10 mouse cellular contexts compared by ENCODE assay signal in the genomic region with DNA sequence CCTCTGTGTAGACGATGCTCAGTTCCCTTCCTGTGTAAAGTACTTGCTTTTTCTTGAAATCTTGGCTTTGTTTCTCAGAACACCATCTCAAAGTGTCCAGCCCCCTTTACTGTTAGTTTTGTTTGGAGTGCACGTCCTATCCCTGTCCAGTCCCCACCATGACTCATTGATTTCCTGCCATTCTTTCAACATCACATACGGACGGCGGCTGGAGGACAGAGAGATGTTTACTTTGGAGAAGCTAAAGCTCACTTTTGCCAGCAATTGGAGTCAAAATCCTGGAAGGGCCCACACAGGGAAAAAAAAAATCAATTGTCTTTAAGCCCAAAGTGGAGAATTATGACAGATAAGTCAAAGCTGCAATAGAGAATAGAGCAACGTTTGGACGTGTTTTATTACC. TPM values are rescaled to one million over a fixed set of nuclear protein-coding genes. Genes with fewer than 3 reads are reported as not detected.
DNase-seq lines count a peak whose midpoint lies in the region; ATAC-seq and TF ChIP-seq lines count a peak whose summit lies in the region.
"Had no signal": no experiment of that assay in that cellular context is flagged by ENCODE, and none has a peak within 500 bp of the region (broad histone marks: within the 10 kb centered on the region; RNA-seq: fewer than 3 reads in every experiment).

No protein-coding gene starts in this region.

- H3K36me3 ChIP-seq in hindbrain, postnatal 0 days (ENCODE audit: insufficient read depth, low read length): no peaks in the 10 kb centered on the region
- H3K36me3 ChIP-seq in lung, embryonic 14.5 days (ENCODE audit: insufficient read depth): no peaks in the 10 kb centered on the region

- no peak for ATAC-seq in hindbrain, postnatal 0 days
- peak; percentile 90 for ATAC-seq in lung, embryonic 14.5 days (ENCODE audit: insufficient read depth)

- H3K27me3 ChIP-seq in hindbrain, postnatal 0 days (ENCODE audit: insufficient read depth, low read length): no peaks in the 10 kb centered on the region
- H3K27me3 ChIP-seq in lung, embryonic 14.5 days (ENCODE audit: insufficient read depth, low read length): no peaks in the 10 kb centered on the region

- intact Hi-C loops in left cerebral cortex, postnatal 14 days (cut with DNase I): no loop called here

- WGBS in bone marrow, adult 2 months: 43% methylated on average over 7 of the region's 7 CpGs
- WGBS in hindbrain, postnatal 0 days: 51% methylated on average over 7 of the region's 7 CpGs
- 17% methylated on average over 7 of the region's 7 CpGs for WGBS in lung, embryonic 14.5 days

- no peaks in the 10 kb centered on the region for H3K9me3 ChIP-seq in hindbrain, postnatal 0 days (ENCODE audit: low read length)
- H3K9me3 ChIP-seq in lung, embryonic 14.5 days (ENCODE audit: low read depth, low read length): no peaks in the 10 kb centered on the region

- no peak overlapping the region for H3K4me2 ChIP-seq in hindbrain, postnatal 0 days (ENCODE audit: low read depth, low read length)
- H3K4me2 ChIP-seq in lung, embryonic 14.5 days: peak overlapping the region; percentile 12; the same call in 1 of the 2 replicates

- peak overlapping the region; percentile 62; the same call in 1 of the 2 replicates for H3K27ac ChIP-seq in bone marrow, adult 2 months (ENCODE audit: control insufficient read depth, insufficient read depth, low read depth, low read length, poor library complexity)
- H3K27ac ChIP-seq in hindbrain, postnatal 0 days: no peak overlapping the region
- H3K27ac ChIP-seq in lung, embryonic 14.5 days (ENCODE audit: low read depth): peak overlapping the region; percentile 83
- no peak overlapping the region for H3K27ac ChIP-seq in layer of hippocampus, adult 2 months

- no peak overlapping the region for H3K9ac ChIP-seq in hindbrain, postnatal 0 days (replicated peaks; ENCODE audit: low read length)
- no peak overlapping the region for H3K9ac ChIP-seq in lung, embryonic 14.5 days

- no peak for TF ChIP-seq CTCF in bone marrow, adult 2 months (IDR thresholded peaks at IDR 0.05; ENCODE audit: control insufficient read depth, insufficient read depth, low read length)
- TF ChIP-seq CTCF in hindbrain, postnatal 0 days (IDR thresholded peaks at IDR 0.05; ENCODE audit: low read depth): no peak
- TF ChIP-seq CTCF in lung, embryonic 14.5 days (IDR thresholded peaks at IDR 0.05; ENCODE audit: low read depth): no peak
- no peak for TF ChIP-seq CTCF in layer of hippocampus, adult 2 months (conservative IDR thresholded peaks at IDR 0.05)

- DNase-seq in Muller cell, postnatal 12 days (ENCODE audit: inconsistent ontology term): peak; percentile 55
- DNase-seq in hindbrain, postnatal 0 days (ENCODE audit: low spot score): peak; percentile 3
- DNase-seq in lung, embryonic 14.5 days: peak; percentile 84
- DNase-seq in left cerebral cortex, postnatal 14 days (ENCODE audit: low spot score in 2 of 2): no peak
- DNase-seq in layer of hippocampus, adult 2 months (ENCODE audit: low spot score in 2 of 2): no peak
- no peak for DNase-seq in spleen, postnatal 4 days (ENCODE audit: low spot score in 2 of 2)
- DNase-seq in spleen, postnatal 36 days (ENCODE audit: low spot score in 2 of 2): no peak

- no peak overlapping the region for H3K4me3 ChIP-seq in bone marrow, adult 2 months (replicated peaks; ENCODE audit: control insufficient read depth, low read depth, low read length)
- no peak overlapping the region for H3K4me3 ChIP-seq in hindbrain, postnatal 0 days (ENCODE audit: low read length)
- no peak overlapping the region for H3K4me3 ChIP-seq in lung, embryonic 14.5 days (ENCODE audit: low read depth, low read length)
- H3K4me3 ChIP-seq in layer of hippocampus, adult 2 months: no peak overlapping the region

- no peaks in the 10 kb centered on the region; the same call in 1 of the 2 replicates for H3K4me1 ChIP-seq in bone marrow, adult 2 months (ENCODE audit: control insufficient read depth, insufficient read depth, low read length)
- no peaks in the 10 kb centered on the region for H3K4me1 ChIP-seq in hindbrain, postnatal 0 days (ENCODE audit: insufficient read depth, low read length)
- H3K4me1 ChIP-seq in lung, embryonic 14.5 days (ENCODE audit: insufficient read depth): peaks cover 12% of the 10 kb centered on the region; the same call in 1 of the 2 replicates

- TF ChIP-seq POLR2A in bone marrow, adult 2 months (IDR thresholded peaks at IDR 0.05; ENCODE audit: borderline replicate concordance, control insufficient read depth, low read depth, low read length): no peak

RNA-seq across cellular contexts. Expression of a gene that starts 51.8 kb away (rescaled TPM):
- polyA plus RNA-seq in bone marrow, adult 2 months (2011; ENCODE audit: insufficient read depth, insufficient read length, low replicate concordance, missing spikeins): not detected in 2 replicates
- not detected in 2 replicates for total RNA-seq in hindbrain, postnatal 0 days (2014; rRNA removed)
- not detected in 2 replicates for polyA plus RNA-seq in hindbrain, postnatal 0 days (2015; fragmentation: Nextera tagmentation; extraction: Ambion mirVana)
- not detected in 2 replicates for polyA plus RNA-seq in lung, embryonic 14.5 days (2014; fragmentation: Nextera tagmentation; extraction: Ambion mirVana)
- not detected for total RNA-seq in left cerebral cortex, postnatal 14 days (2021)
- total RNA-seq in layer of hippocampus, adult 2 months (2021): not detected
- polyA plus RNA-seq: limb, embryonic 14.5 days; testis, adult 2 months had no signal

Comparison
In these comparisons a context has a peak if more than half of its experiments do, and no peak if none do; other contexts are left out.
1. DNase-seq: peak in Muller cell, postnatal 12 days (single experiment), hindbrain, postnatal 0 days (single experiment) and lung, embryonic 14.5 days (single experiment); none in left cerebral cortex, postnatal 14 days (0 of 2), layer of hippocampus, adult 2 months (0 of 2), spleen, postnatal 4 days (0 of 2) and spleen, postnatal 36 days (0 of 2).
2. H3K27ac ChIP-seq: peak in bone marrow, adult 2 months (single experiment) and lung, embryonic 14.5 days (single experiment); none in hindbrain, postnatal 0 days (single experiment) and layer of hippocampus, adult 2 months (single experiment).